Mouse (Mus musculus) spleen, adult 2 months (tissue): ENCODE results near the gene Washc4. TPM values are rescaled to one million over a fixed set of nuclear protein-coding genes. Genes with fewer than 3 reads are reported as not detected.
A peak's percentile ranks its signal among the peaks of the same experiment; 100 is the strongest.

Experiments used
- DNase-seq, 2 experiments: peaks; one replicate each; pipeline versions ENCODE4 v3.0.0 to v3.0.0-alpha.2; 2012 to 2021; ENCODE audit warnings: low spot score in 2 of 2, low read depth in 1 of 2
- H3K27ac ChIP-seq: fragments of 200-500 bp; 2 replicates; pipeline ENCODE4 v1.5.1; 2012; ENCODE audit warnings: low read length, inconsistent platforms; ENCODE audit not compliant: insufficient read depth
- H3K27me3 ChIP-seq: fragments of 200-500 bp; 2 replicates; pipeline ENCODE4 v1.6.1; 2012; ENCODE audit warnings: mild to moderate bottlenecking, moderate library complexity, low read length, inconsistent platforms; ENCODE audit not compliant: control insufficient read depth, insufficient read depth
- H3K36me3 ChIP-seq: fragments of 200-500 bp; 2 replicates; pipeline ENCODE4 v1.6.1; 2012; ENCODE audit warnings: mild to moderate bottlenecking, low read length, inconsistent platforms; ENCODE audit not compliant: control insufficient read depth, insufficient read depth
- H3K4me1 ChIP-seq: fragments of 200-500 bp; 2 replicates; pipeline ENCODE4 v1.6.1; 2011; ENCODE audit warnings: inconsistent platforms; ENCODE audit not compliant: control insufficient read depth, insufficient read depth, insufficient read length
- H3K4me3 ChIP-seq: fragments of 200-500 bp; 2 replicates; pipeline ENCODE4 v1.5.1; 2011; ENCODE audit warnings: mild to moderate bottlenecking, inconsistent platforms; ENCODE audit not compliant: insufficient read depth, insufficient read length; ENCODE audit errors: extremely low read depth
- CTCF ChIP-seq: fragments of 200-500 bp; IDR thresholded peaks from 2 replicates; pipeline ENCODE4 v1.5.1; 2011; ENCODE audit warnings: mild to moderate bottlenecking, inconsistent platforms; ENCODE audit not compliant: insufficient read depth, insufficient read length, insufficient replicate concordance; ENCODE audit errors: extremely low read depth
- POLR2A ChIP-seq: fragments of 200-500 bp; IDR thresholded peaks from 2 replicates; pipeline ENCODE4 v1.6.1; 2011; ENCODE audit warnings: low read depth, low read length, inconsistent platforms
- WGBS: fragments of 180-500 bp; shearing (Covaris S2); methylation state at CpG from one replicate; pipeline ENCODE4 v1.1.7; 2018; 5-methylcytosine and 5-hydroxymethylcytosine counted together
- polyA plus RNA-seq: library from polyadenylated mRNA; depleted of rRNA; stranded (reverse); fragments of >200 nt; gene quantifications from 2 replicates; pipeline ENCODE4 v1.2.3, GENCODE M21; 2012

Gene Washc4
- polyA plus RNA-seq, 1 experiment = 2.6 TPM

- H3K27me3 ChIP-seq = no peaks in the 10 kb centered on the region
- no peak for DNase-seq
Measured at GRCm38 (mm10) chr10:83542241-83542640, 1.3 kb upstream of the Washc4 start.

GRCm38 (mm10) chr10:83544103-83544479 lies 539 bp downstream of the Washc4 start:
- 1% methylated on average over 39 of the region's 41 CpGs for WGBS

More at GRCm38 (mm10) chr10:83542241-83542640, 1.3 kb upstream of the Washc4 start:
- Histone ChIP-seq H3K4me3 (no peak overlapping the region), H3K27ac (no peak overlapping the region), H3K4me1 (no peaks in the 10 kb centered on the region; the same call in none of the 2 replicates), H3K36me3 (no peaks in the 10 kb centered on the region; the same call in 1 of the 2 replicates)
- TF ChIP-seq CTCF (no peak), POLR2A (no peak)
- 88% methylated on average over 7 of the region's 7 CpGs for WGBS

DNA sequence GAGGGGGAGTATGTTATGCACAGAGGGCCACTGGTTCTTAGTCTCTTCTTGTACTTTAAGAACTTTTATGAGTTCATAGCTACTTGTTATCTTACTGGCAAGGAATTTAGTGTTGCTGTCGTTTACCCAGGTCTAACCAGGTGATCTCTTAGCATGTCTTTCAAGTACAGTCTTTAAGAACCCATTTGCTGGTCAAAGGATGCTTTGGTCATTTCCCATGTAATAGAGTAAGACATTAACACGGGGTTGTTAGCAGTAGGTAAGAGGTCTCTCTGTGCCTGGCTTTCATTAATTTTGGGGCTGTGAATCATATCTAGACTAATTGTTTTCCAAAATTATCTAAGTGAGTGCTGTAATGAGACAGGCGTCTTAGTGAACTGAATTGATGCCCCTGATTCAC lies 1.8 kb downstream of the Washc4 start:
- H3K4me3 ChIP-seq = no peak overlapping the region
- H3K27me3 ChIP-seq = no peaks in the 10 kb centered on the region
- peaks cover 12% of the 10 kb centered on the region for H3K36me3 ChIP-seq
- no peak for TF ChIP-seq CTCF
- TF ChIP-seq POLR2A = no peak
- 74% methylated on average over 3 of the region's 3 CpGs for WGBS
- no peak for DNase-seq
- H3K27ac ChIP-seq = no peak overlapping the region
- no peaks in the 10 kb centered on the region; the same call in none of the 2 replicates for H3K4me1 ChIP-seq

More at GRCm38 (mm10) chr10:83544103-83544479, 539 bp downstream of the Washc4 start:
- H3K4me3 ChIP-seq = peak overlapping the region; percentile 94
- no peaks in the 10 kb centered on the region; the same call in none of the 2 replicates for H3K4me1 ChIP-seq
- TF ChIP-seq POLR2A = no peak; the same call in 1 of the 2 replicates
- TF ChIP-seq CTCF = no peak
- H3K27me3 ChIP-seq = no peaks in the 10 kb centered on the region
- peak; percentile 41 to 59 for DNase-seq
- peak overlapping the region; percentile 95 for H3K27ac ChIP-seq
- peaks cover 5% of the 10 kb centered on the region for H3K36me3 ChIP-seq

- TF ChIP-seq POLR2A (no peak), CTCF (no peak)
- Histone ChIP-seq H3K27me3 (no peaks in the 10 kb centered on the region), H3K4me3 (no peak overlapping the region), H3K36me3 (peaks cover 43% of the 10 kb centered on the region), H3K4me1 (no peaks in the 10 kb centered on the region), H3K27ac (no peak overlapping the region)
- DNase-seq = no peak
Measured at GRCm38 (mm10) chr10:83563005-83563404, 19.5 kb downstream of the Washc4 start.

DNA sequence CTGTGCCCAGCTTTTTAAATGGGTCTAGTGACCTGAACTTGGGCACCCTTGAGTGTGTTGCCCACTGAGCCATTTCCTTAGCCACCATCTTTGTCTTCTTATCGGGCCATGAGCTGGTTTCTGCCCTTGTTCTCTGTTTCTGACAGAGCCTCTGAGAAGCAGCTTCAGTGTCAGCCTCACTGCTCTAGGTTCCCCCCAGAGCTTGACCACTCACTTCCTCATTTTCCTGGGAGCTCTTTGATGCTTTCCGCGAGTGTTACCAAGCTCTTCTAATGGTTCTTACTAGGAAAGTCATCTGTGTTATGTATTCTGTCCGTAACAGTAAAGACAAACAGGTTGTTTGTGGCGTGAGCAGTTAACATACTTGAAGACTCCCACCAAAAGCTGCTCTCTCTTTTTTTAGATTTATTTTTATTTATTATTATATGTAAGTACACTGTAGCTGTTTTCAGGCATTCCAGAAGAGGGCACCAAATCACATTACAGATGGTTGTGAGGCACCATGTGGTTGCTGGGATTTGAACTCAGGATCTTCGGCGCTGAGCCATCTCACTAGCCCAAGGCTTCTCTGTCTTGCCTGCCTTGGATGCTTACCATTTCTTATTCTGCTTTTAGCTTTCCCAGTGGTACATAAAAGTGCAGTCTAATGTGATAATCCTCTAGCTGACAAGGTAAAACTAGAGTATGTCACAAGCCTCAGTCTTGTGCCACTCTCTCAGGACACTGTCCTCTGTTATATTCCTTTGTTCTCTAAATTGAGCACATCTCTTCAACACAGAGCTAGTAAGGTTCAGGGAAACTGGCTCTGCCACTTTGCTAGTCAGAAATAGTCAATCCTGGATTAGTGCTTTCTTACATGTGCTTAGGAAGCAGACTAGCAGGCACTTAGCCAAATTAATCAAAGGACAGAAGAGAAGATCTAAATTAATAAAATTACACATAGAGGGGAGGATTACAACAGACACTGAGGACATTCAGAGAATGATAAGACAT lies 22.2 kb downstream of the Washc4 start:
- TF ChIP-seq CTCF = no peak
- DNase-seq = no peak
- H3K4me1 ChIP-seq = no peaks in the 10 kb centered on the region
- 70% methylated on average over 7 of the region's 7 CpGs for WGBS
- H3K27ac ChIP-seq = 0 out of 2 replicates have a peak overlapping the region, but pooled peaks have one; percentile 9
- no peaks in the 10 kb centered on the region for H3K27me3 ChIP-seq
- no peak overlapping the region for H3K4me3 ChIP-seq
- H3K36me3 ChIP-seq = peaks cover 32% of the 10 kb centered on the region

GRCm38 (mm10) chr10:83590801-83591200 lies 47.2 kb downstream of the Washc4 start:
- H3K4me3 ChIP-seq = no peak overlapping the region
- TF ChIP-seq POLR2A (no peak), CTCF (no peak)
- H3K27ac ChIP-seq = no peak overlapping the region
- WGBS = 75% methylated on average over 6 of the region's 6 CpGs
- peaks cover 52% of the 10 kb centered on the region for H3K36me3 ChIP-seq
- no peaks in the 10 kb centered on the region for H3K27me3 ChIP-seq
- no peaks in the 10 kb centered on the region for H3K4me1 ChIP-seq
- peak in 1 of 2 experiments; percentile 1 for DNase-seq
